16 mouse cellular contexts compared by ENCODE assay signal in genomic region chr5:139969151-139969948, GRCm38 (mm10).
DNase-seq lines count a peak whose midpoint lies in the region; ATAC-seq and TF ChIP-seq lines count a peak whose summit lies in the region.
"Had no signal": no experiment of that assay in that cellular context is flagged by ENCODE, and none has a peak within 500 bp of the region (broad histone marks: within the 10 kb centered on the region; RNA-seq: fewer than 3 reads in every experiment).

No protein-coding gene starts in this region.

- H3K27ac ChIP-seq in midbrain, postnatal 0 days (ENCODE audit: low read depth, low read length) = no peak overlapping the region
- H3K27ac ChIP-seq in midbrain, embryonic 16.5 days (ENCODE audit: low read length) = no peak overlapping the region
- H3K27ac ChIP-seq: forebrain, embryonic 10.5 days; hindbrain, embryonic 12.5 days; kidney, postnatal 0 days; limb, embryonic 12.5 days; liver, embryonic 12.5 days had no signal

- H3K4me1 ChIP-seq in midbrain, postnatal 0 days (ENCODE audit: insufficient read depth, low read length) = no peaks in the 10 kb centered on the region
- no peaks in the 10 kb centered on the region for H3K4me1 ChIP-seq in midbrain, embryonic 16.5 days (ENCODE audit: control insufficient read depth, insufficient read depth, low read length)
- H3K4me1 ChIP-seq: heart, embryonic 12.5 days; liver, embryonic 12.5 days had no signal

- peak; percentile 43 for DNase-seq in kidney, postnatal 10 days
- no peak for DNase-seq in kidney, adult 9 months
- peak; percentile 34 for DNase-seq in midbrain, postnatal 0 days (ENCODE audit: low spot score)
- DNase-seq in MN1 (ENCODE audit: low spot score) = peak; percentile 40
- DNase-seq in retina, postnatal 1 day = peak; percentile 54
- DNase-seq in layer of hippocampus, postnatal 14 days (ENCODE audit: low spot score in 2 of 2) = no peak
- DNase-seq: gastrocnemius, postnatal 25 days; layer of hippocampus, postnatal 36 days had no signal

- no peaks in the 10 kb centered on the region for H3K27me3 ChIP-seq in midbrain, postnatal 0 days (ENCODE audit: insufficient read depth, low read length)
- H3K27me3 ChIP-seq in midbrain, embryonic 16.5 days (ENCODE audit: control insufficient read depth, insufficient read depth, low read depth, low read length) = no peaks in the 10 kb centered on the region
- H3K27me3 ChIP-seq: hindbrain, embryonic 12.5 days had no signal

- 62% methylated on average over 14 of the region's 14 CpGs for WGBS in midbrain, postnatal 0 days
- 69% methylated on average over 14 of the region's 14 CpGs for WGBS in midbrain, embryonic 16.5 days

- H3K4me3 ChIP-seq in midbrain, postnatal 0 days (ENCODE audit: low read depth, low read length) = no peak overlapping the region
- H3K4me3 ChIP-seq in midbrain, embryonic 16.5 days (ENCODE audit: low read depth, low read length) = no peak overlapping the region
- H3K4me3 ChIP-seq: forebrain, embryonic 10.5 days; heart, embryonic 12.5 days; hindbrain, embryonic 12.5 days; limb, embryonic 12.5 days; liver, embryonic 12.5 days had no signal

- H3K9me3 ChIP-seq in midbrain, postnatal 0 days (ENCODE audit: low read length) = no peaks in the 10 kb centered on the region
- no peaks in the 10 kb centered on the region for H3K9me3 ChIP-seq in midbrain, embryonic 16.5 days (replicated peaks; ENCODE audit: control insufficient read depth, low read length, poor library complexity, severe bottlenecking)
- H3K9me3 ChIP-seq: forebrain, embryonic 10.5 days; heart, embryonic 12.5 days; hindbrain, embryonic 12.5 days; limb, embryonic 12.5 days; liver, embryonic 12.5 days had no signal

- H3K4me2 ChIP-seq in midbrain, postnatal 0 days (ENCODE audit: low read depth, low read length, poor library complexity, severe bottlenecking) = no peak overlapping the region
- no peak overlapping the region for H3K4me2 ChIP-seq in midbrain, embryonic 16.5 days (ENCODE audit: low read length)
- H3K4me2 ChIP-seq: heart, embryonic 12.5 days; hindbrain, embryonic 12.5 days; limb, embryonic 12.5 days; liver, embryonic 12.5 days had no signal

- no peak for TF ChIP-seq CTCF in midbrain, postnatal 0 days (IDR thresholded peaks at IDR 0.05)

- 0 out of 2 replicates have a peak, but pooled peaks cover 4% of the 10 kb centered on the region for H3K36me3 ChIP-seq in midbrain, postnatal 0 days (ENCODE audit: insufficient read depth, low read length)
- H3K36me3 ChIP-seq in midbrain, embryonic 16.5 days (ENCODE audit: control insufficient read depth, insufficient read depth, low read length) = no peaks in the 10 kb centered on the region
- H3K36me3 ChIP-seq: forebrain, embryonic 10.5 days; heart, embryonic 12.5 days; hindbrain, embryonic 12.5 days; limb, embryonic 12.5 days; liver, embryonic 12.5 days had no signal

- no peak overlapping the region for H3K9ac ChIP-seq in midbrain, postnatal 0 days (replicated peaks; ENCODE audit: low read length, poor library complexity, severe bottlenecking)
- H3K9ac ChIP-seq in midbrain, embryonic 16.5 days (ENCODE audit: low read depth, low read length) = no peak overlapping the region
- H3K9ac ChIP-seq: heart, embryonic 12.5 days; hindbrain, embryonic 12.5 days; limb, embryonic 12.5 days; liver, embryonic 12.5 days had no signal

- ATAC-seq in midbrain, postnatal 0 days (ENCODE audit: low FRiP score) = no peak
- ATAC-seq in midbrain, embryonic 16.5 days = no peak
- ATAC-seq: activated CD4-positive, CD25-positive, alpha-beta regulatory T cell, adult 4 months; liver, embryonic 12.5 days had no signal

Comparison
In these comparisons a context has a peak if more than half of its experiments do, and no peak if none do; other contexts are left out.
1. DNase-seq: peak in kidney, postnatal 10 days (single experiment), midbrain, postnatal 0 days (single experiment), MN1 (single experiment) and retina, postnatal 1 day (single experiment); none in kidney, adult 9 months (single experiment) and layer of hippocampus, postnatal 14 days (0 of 2).